Mouse (Mus musculus): ENCODE measurements at regions not wholly inside any gene's neighbourhood (a gene's known extent, or its start where the extent isn't known, plus 50 kb on each side); places are given as distances from the start of the nearest gene placed in this dataset.

GRCm38 (mm10) chr4:93924402-93924801, 589.1 kb upstream of the Tusc1 start:
- Histone ChIP-seq H3K9me3 (replicated peaks; ENCODE audit: insufficient read depth, low read length) (no peaks in the 10 kb centered on the region), H3K9ac (ENCODE audit: control insufficient read depth, low read depth, low read length, poor library complexity, severe bottlenecking) (no peak overlapping the region), H3K27ac (ENCODE audit: control insufficient read depth, low read depth, low read length) (no peak overlapping the region), H3K27me3 (ENCODE audit: control insufficient read depth in 1 of 2, insufficient read depth in 2 of 2, low read length in 2 of 2) (no peaks in the 10 kb centered on the region), H3K4me1 (ENCODE audit: control insufficient read depth in 1 of 2, insufficient read depth in 2 of 2, low read length in 2 of 2) (no peaks in the 10 kb centered on the region), H3K4me3 (ENCODE audit: control insufficient read depth in 1 of 2, insufficient read depth in 1 of 2, low read depth in 2 of 2, low read length in 2 of 2) (no peak overlapping the region), H3K79me2 (ENCODE audit: control insufficient read depth, insufficient read depth, low read length, poor library complexity) (no peaks in the 10 kb centered on the region), H3K36me3 (ENCODE audit: control insufficient read depth in 1 of 2, insufficient read depth in 2 of 2, low read length in 2 of 2) (no peaks in the 10 kb centered on the region)
- no peak for DNase-seq (ENCODE audit: low read depth, low spot score)
- TF ChIP-seq RAD21 (IDR thresholded peaks at IDR 0.05; ENCODE audit: low read depth, low read length) (no peak), ZKSCAN1 (IDR thresholded peaks at IDR 0.05; ENCODE audit: low read depth, low read length) (no peak), USF1 (IDR thresholded peaks at IDR 0.05; ENCODE audit: low read depth, low read length) (no peak), EP300 (IDR thresholded peaks at IDR 0.05; ENCODE audit: low read depth in 1 of 2, low read length in 2 of 2) (no peak), SMC3 (IDR thresholded peaks at IDR 0.05; ENCODE audit: low read depth, low read length) (no peak), USF2 (IDR thresholded peaks at IDR 0.05; ENCODE audit: borderline replicate concordance in 1 of 2, insufficient read depth in 1 of 2, low read depth in 1 of 2, low read length in 2 of 2) (no peak), RCOR1 (IDR thresholded peaks at IDR 0.05; ENCODE audit: low read depth, low read length) (no peak), CHD1 (IDR thresholded peaks at IDR 0.05; ENCODE audit: low read depth, low read length) (no peak)

GRCm38 (mm10) chr4:93886631-93887030, 551.3 kb upstream of the Tusc1 start:
- Histone ChIP-seq H3K9me3 (replicated peaks; ENCODE audit: insufficient read depth, low read length) (no peaks in the 10 kb centered on the region), H3K36me3 (ENCODE audit: control insufficient read depth in 1 of 2, insufficient read depth in 2 of 2, low read length in 2 of 2) (no peaks in the 10 kb centered on the region), H3K27ac (ENCODE audit: control insufficient read depth, low read depth, low read length) (no peak overlapping the region), H3K27me3 (ENCODE audit: control insufficient read depth in 1 of 2, insufficient read depth in 2 of 2, low read length in 2 of 2) (no peaks in the 10 kb centered on the region), H3K4me3 (ENCODE audit: control insufficient read depth in 1 of 2, insufficient read depth in 1 of 2, low read depth in 2 of 2, low read length in 2 of 2) (no peak overlapping the region), H3K9ac (ENCODE audit: control insufficient read depth, low read depth, low read length, poor library complexity, severe bottlenecking) (no peak overlapping the region), H3K79me2 (ENCODE audit: control insufficient read depth, insufficient read depth, low read length, poor library complexity) (no peaks in the 10 kb centered on the region), H3K4me1 (ENCODE audit: control insufficient read depth in 1 of 2, insufficient read depth in 2 of 2, low read length in 2 of 2) (no peaks in the 10 kb centered on the region)
- TF ChIP-seq RAD21 (IDR thresholded peaks at IDR 0.05; ENCODE audit: low read depth, low read length), result no peak
- no peak for TF ChIP-seq CHD2 (IDR thresholded peaks at IDR 0.05; ENCODE audit: low read length)
- no peak for TF ChIP-seq E2F4 (IDR thresholded peaks at IDR 0.05; ENCODE audit: borderline replicate concordance, low read depth, low read length)
- no peak for TF ChIP-seq ETS1 (IDR thresholded peaks at IDR 0.05; ENCODE audit: low read depth, low read length)
- TF ChIP-seq MYC (IDR thresholded peaks at IDR 0.05; ENCODE audit: low read depth, low read length), result no peak
- TF ChIP-seq POLR2AphosphoS5 (IDR thresholded peaks at IDR 0.05; ENCODE audit: borderline replicate concordance, low read depth, low read length), result no peak
- TF ChIP-seq POLR2AphosphoS2 (IDR thresholded peaks at IDR 0.05; ENCODE audit: low read length), result no peak
- TF ChIP-seq UBTF (IDR thresholded peaks at IDR 0.05; ENCODE audit: borderline replicate concordance, insufficient read depth, low read depth, low read length), result no peak
- no peak for TF ChIP-seq MYB (IDR thresholded peaks at IDR 0.05; ENCODE audit: low read depth, low read length)
- no peak for TF ChIP-seq MXI1 (IDR thresholded peaks at IDR 0.05; ENCODE audit: low read depth, low read length)
- no peak for TF ChIP-seq ZMIZ1 (IDR thresholded peaks at IDR 0.05; ENCODE audit: low read depth, low read length)
- TF ChIP-seq ELF1 (IDR thresholded peaks at IDR 0.05; ENCODE audit: low read depth, low read length), result no peak
- no peak for DNase-seq (ENCODE audit: low read depth, low spot score)
